Mouse (Mus musculus) cortical plate, adult 2 months (tissue): ENCODE results near the gene Slc8b1.

Experiments
- CTCF ChIP-seq: fragments of 200-500 bp; IDR thresholded peaks from 2 replicates; pipeline ENCODE4 v1.5.1; 2011; ENCODE audit warnings: mild to moderate bottlenecking, control low read depth, low read length; ENCODE audit not compliant: insufficient read depth; ENCODE audit errors: extremely low read depth
- POLR2A ChIP-seq: fragments of 200-500 bp; IDR thresholded peaks from 2 replicates; pipeline ENCODE4 v1.6.1; 2011; ENCODE audit warnings: mild to moderate bottlenecking, low read length, control low read depth; ENCODE audit not compliant: insufficient read depth; ENCODE audit errors: extremely low read depth

DNA sequence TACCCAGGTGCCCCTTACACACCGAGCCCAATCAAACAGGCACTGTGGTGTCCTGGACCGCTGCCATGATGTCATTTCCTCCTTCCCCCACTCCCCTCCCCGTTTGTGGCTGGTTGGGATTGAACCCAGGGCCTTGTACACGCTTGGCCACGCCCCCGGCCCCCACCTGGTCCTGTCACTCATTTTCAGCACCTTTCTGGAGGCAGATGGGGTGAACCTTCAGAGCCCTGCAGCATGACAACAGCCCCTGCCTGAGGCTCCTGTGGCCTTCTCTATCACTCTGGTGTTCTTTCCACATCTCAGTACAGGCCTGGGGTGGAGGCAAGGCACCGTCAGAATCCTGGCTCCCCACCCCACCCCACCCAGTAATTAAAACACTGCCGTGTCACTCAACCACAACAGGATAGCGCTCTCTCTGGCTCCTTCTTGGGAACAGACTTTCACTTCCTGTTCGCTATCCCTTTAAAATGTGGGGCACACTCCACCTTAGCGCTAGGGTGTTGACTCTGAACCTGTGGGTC is 65.9 kb downstream of the Slc8b1 start:
- TF ChIP-seq POLR2A (no peak), CTCF (no peak)
